ENCODE assay signal across 8 mouse cellular contexts in the genomic region with DNA sequence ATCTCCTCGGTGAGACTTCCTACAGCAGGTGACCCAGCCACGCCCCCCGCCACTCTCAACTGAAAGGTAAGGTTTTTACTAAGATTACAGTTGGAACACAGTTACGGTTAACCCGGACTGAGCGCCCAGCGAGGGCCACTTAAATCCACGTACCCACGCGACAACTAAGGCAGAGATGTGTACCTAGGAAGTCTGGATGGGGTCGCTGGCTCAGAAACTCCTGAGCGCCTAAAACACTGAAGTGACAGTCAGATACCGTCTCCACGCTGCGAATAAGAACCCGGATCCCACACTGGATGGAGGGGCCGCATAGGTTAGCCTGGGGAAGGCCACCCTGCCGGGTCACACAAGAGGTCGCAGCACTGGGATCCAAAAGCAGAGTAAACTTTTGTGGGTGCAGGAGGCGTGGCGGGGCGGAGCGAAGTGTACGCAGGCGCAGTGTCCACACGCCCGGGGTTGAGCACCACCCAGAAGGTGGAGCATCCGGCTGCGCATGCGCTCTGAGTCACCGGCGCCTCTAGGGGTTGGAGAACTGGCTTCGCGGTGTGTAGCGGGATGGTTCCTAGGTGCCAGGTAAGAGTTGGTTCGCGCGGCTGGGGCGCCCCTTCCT. TPM values are rescaled to one million over a fixed set of nuclear protein-coding genes. Genes with fewer than 3 reads are reported as not detected.
DNase-seq lines count a peak whose midpoint lies in the region; ATAC-seq lines count a peak whose summit lies in the region.

A gene (plus strand): TSS at position 486 of the 610 bp plus-strand sequence.

- peaks cover 13% of the 10 kb centered on the region for H3K4me1 ChIP-seq in intestine, embryonic 14.5 days (replicated peaks; ENCODE audit: control insufficient read depth, insufficient read depth, low read length)

- peak; percentile 95 to 98 for DNase-seq in adrenal gland, adult (ENCODE audit: inconsistent age in 2 of 2, low spot score in 1 of 2)
- DNase-seq in embryo, embryonic 10.5 days (ENCODE audit: low spot score), result peak; percentile 95
- peak; percentile 89 for DNase-seq in gastrocnemius, postnatal 25 days
- DNase-seq in intestine, embryonic 14.5 days (ENCODE audit: low spot score), result peak; percentile 97
- peak; percentile 88 to 93 for DNase-seq in left cerebral cortex, postnatal 14 days (ENCODE audit: low spot score in 2 of 2)
- peak; percentile 95 for DNase-seq in mesoderm, embryonic 11.5 days (ENCODE audit: low read depth, low spot score)
- DNase-seq in right cerebral cortex, postnatal 36 days (ENCODE audit: low spot score in 2 of 2), result peak; percentile 86
- peak; percentile 89 for DNase-seq in yolk sac, embryonic 10.5 days (ENCODE audit: low spot score)

- peaks cover 15% of the 10 kb centered on the region for H3K36me3 ChIP-seq in intestine, embryonic 14.5 days (ENCODE audit: control insufficient read depth, insufficient read depth, low read length)

- no peaks in the 10 kb centered on the region for H3K27me3 ChIP-seq in intestine, embryonic 14.5 days (replicated peaks; ENCODE audit: control insufficient read depth, insufficient read depth, low read length)

- H3K9ac ChIP-seq in intestine, embryonic 14.5 days (ENCODE audit: low read length), result peak within 1 kb of the TSS; percentile 61

- H3K27ac ChIP-seq in intestine, embryonic 14.5 days (ENCODE audit: low read depth), result no peak within 1 kb of the TSS

- no peaks in the 10 kb centered on the region for H3K9me3 ChIP-seq in intestine, embryonic 14.5 days (ENCODE audit: control insufficient read depth, low read length)

- H3K4me3 ChIP-seq in intestine, embryonic 14.5 days (ENCODE audit: low read depth, low read length), result peak within 1 kb of the TSS; percentile 75

- ATAC-seq in intestine, embryonic 14.5 days (replicated peaks; ENCODE audit: low FRiP score, low TSS enrichment, low read depth), result peak; percentile 98

- under 1% methylated on average over 39 of the region's 39 CpGs for WGBS in intestine, embryonic 14.5 days

- peak within 1 kb of the TSS; percentile 92 for H3K4me2 ChIP-seq in intestine, embryonic 14.5 days (ENCODE audit: low read length)

- intact Hi-C loops in left cerebral cortex, postnatal 14 days (cut with DNase I), result no loop called here

RNA-seq across cellular contexts. Expression of the gene that starts here (rescaled TPM):
- 10 to 100 TPM; 45.8 to 68.3 TPM for total RNA-seq in gastrocnemius, postnatal 25 days (2021)
- 92.5 and 92.6 TPM in 2 replicates for polyA plus RNA-seq in intestine, embryonic 14.5 days (2014; fragmentation: Nextera tagmentation; extraction: Ambion mirVana)
- 10 to 100 TPM; 78.4 to 80.2 TPM for total RNA-seq in left cerebral cortex, postnatal 14 days (2021)
